Mouse (Mus musculus) kidney, embryonic 14.5 days (tissue): ENCODE measurements around the gene Timp3. TPM values are rescaled to one million over a fixed set of nuclear protein-coding genes. Genes with fewer than 3 reads are reported as not detected.

ENCODE experiments used
- ATAC-seq: fragments of 200-750 bp; cut with Nextera tagmentation; 2 replicates; pipeline ENCODE4 v1.8.0; 2017; ENCODE audit warnings: moderate number of reproducible peaks, mild to moderate bottlenecking, moderate TSS enrichment, moderate library complexity; ENCODE audit not compliant: low FRiP score, low TSS enrichment
- H3K27ac ChIP-seq: fragments of 300-500 bp; sonication (generic); 2 replicates; pipeline ENCODE4 v1.5.1; 2014; ENCODE audit warnings: low read depth, mild to moderate bottlenecking, low read length, moderate library complexity, mixed read lengths
- H3K27me3 ChIP-seq: fragments of 300-500 bp; sonication (generic); 2 replicates; pipeline ENCODE4 v1.6.1; 2014; ENCODE audit warnings: mild to moderate bottlenecking, low read length; ENCODE audit not compliant: control insufficient read depth, insufficient read depth
- H3K36me3 ChIP-seq: fragments of 300-500 bp; sonication (generic); 2 replicates; pipeline ENCODE4 v1.6.1; 2014; ENCODE audit warnings: low read length, mixed read lengths; ENCODE audit not compliant: control insufficient read depth, insufficient read depth
- H3K4me1 ChIP-seq: fragments of 300-500 bp; sonication (generic); 2 replicates; pipeline ENCODE4 v1.6.1; 2014; ENCODE audit warnings: low read length, mixed read lengths; ENCODE audit not compliant: control insufficient read depth, insufficient read depth
- H3K4me2 ChIP-seq: fragments of 300-500 bp; sonication (generic); replicated peaks from 2 replicates; pipeline ENCODE4 v1.6.1; 2014; ENCODE audit warnings: low read depth, mild to moderate bottlenecking, low read length
- H3K4me3 ChIP-seq: fragments of 300-500 bp; sonication (generic); 2 replicates; pipeline ENCODE4 v1.5.1; 2014; ENCODE audit warnings: mild to moderate bottlenecking, low read length
- H3K9ac ChIP-seq: fragments of 300-500 bp; sonication (generic); 2 replicates; pipeline ENCODE4 v1.6.1; 2014; ENCODE audit warnings: low read depth, mild to moderate bottlenecking, low read length, moderate library complexity
- H3K9me3 ChIP-seq: fragments of 300-500 bp; sonication (generic); 2 replicates; pipeline ENCODE4 v1.6.1; 2016; ENCODE audit warnings: low read length; ENCODE audit not compliant: control insufficient read depth
- WGBS: fragments of 180-500 bp; shearing (Covaris S2); extraction: QIAGEN DNeasy Blood & Tissue Kit; methylation state at CpG from one replicate; pipeline ENCODE4 v1.1.7; 2014; 5-methylcytosine and 5-hydroxymethylcytosine counted together
- polyA plus RNA-seq: library from polyadenylated mRNA; unstranded; fragments of >200 nt; fragmentation: Nextera tagmentation; extraction: Ambion mirVana; gene quantifications from 2 replicates; pipeline ENCODE4 v1.2.1, GENCODE M21; 2014

Gene Timp3
- polyA plus RNA-seq, 1 experiment from 2014 or later, result 60.1 TPM

GRCm38 (mm10) chr10:86387821-86388440, 87.8 kb downstream of the Timp3 start:
- 75% methylated on average over 5 of the region's 5 CpGs for whole genome bisulfite sequencing
- Histone ChIP-seq H3K9me3 (no peaks in the 10 kb centered on the region), H3K4me1 (peaks cover 9% of the 10 kb centered on the region; the same call in 1 of the 2 replicates), H3K27ac (no peak overlapping the region), H3K4me3 (no peak overlapping the region), H3K9ac (no peak overlapping the region), H3K27me3 (no peaks in the 10 kb centered on the region), H3K36me3 (no peaks in the 10 kb centered on the region), H3K4me2 (no peak overlapping the region)
- ATAC-seq, result no peak

- H3K4me1 ChIP-seq, result peaks cover 9% of the 10 kb centered on the region; the same call in 1 of the 2 replicates
- H3K9me3 ChIP-seq, result no peaks in the 10 kb centered on the region
- H3K27me3 ChIP-seq, result no peaks in the 10 kb centered on the region
- H3K9ac ChIP-seq, result no peak overlapping the region
- no peak overlapping the region for H3K27ac ChIP-seq
- H3K4me2 ChIP-seq, result no peak overlapping the region
- H3K36me3 ChIP-seq, result no peaks in the 10 kb centered on the region
- WGBS, result 92% methylated on average over 6 of the region's 6 CpGs
- H3K4me3 ChIP-seq, result no peak overlapping the region
- no peak for ATAC-seq
Observed at GRCm38 (mm10) chr10:86388803-86389202, 88.6 kb downstream of the Timp3 start.

GRCm38 (mm10) chr10:86389357-86389756, 89.2 kb downstream of the Timp3 start:
- WGBS, result 85% methylated on average over 3 of the region's 3 CpGs
- no peak overlapping the region for H3K4me3 ChIP-seq
- no peaks in the 10 kb centered on the region for H3K36me3 ChIP-seq
- peaks cover 9% of the 10 kb centered on the region; the same call in 1 of the 2 replicates for H3K4me1 ChIP-seq
- no peak for ATAC-seq
- no peaks in the 10 kb centered on the region for H3K9me3 ChIP-seq
- no peaks in the 10 kb centered on the region for H3K27me3 ChIP-seq
- no peak overlapping the region for H3K27ac ChIP-seq
- no peak overlapping the region for H3K4me2 ChIP-seq
- no peak overlapping the region for H3K9ac ChIP-seq

GRCm38 (mm10) chr10:86389913-86390312, 89.7 kb downstream of the Timp3 start:
- Histone ChIP-seq H3K36me3 (no peaks in the 10 kb centered on the region), H3K27ac (no peak overlapping the region), H3K9me3 (peaks cover 4% of the 10 kb centered on the region; the same call in 1 of the 2 replicates), H3K4me1 (peaks cover 9% of the 10 kb centered on the region; the same call in 1 of the 2 replicates), H3K4me3 (no peak overlapping the region), H3K4me2 (no peak overlapping the region), H3K9ac (no peak overlapping the region), H3K27me3 (no peaks in the 10 kb centered on the region)
- WGBS, result 60% methylated on average over 2 of the region's 2 CpGs
- no peak for ATAC-seq

GRCm38 (mm10) chr10:86392399-86392798, 92.2 kb downstream of the Timp3 start:
- Histone ChIP-seq H3K4me3 (no peak overlapping the region), H3K4me2 (no peak overlapping the region), H3K9me3 (peaks cover 4% of the 10 kb centered on the region; the same call in 1 of the 2 replicates), H3K27ac (no peak overlapping the region), H3K4me1 (peaks cover 8% of the 10 kb centered on the region; the same call in 1 of the 2 replicates), H3K9ac (no peak overlapping the region), H3K36me3 (no peaks in the 10 kb centered on the region), H3K27me3 (no peaks in the 10 kb centered on the region)
- no peak for ATAC-seq
- WGBS, result 87% methylated on average over 3 of the region's 3 CpGs

- Histone ChIP-seq H3K4me3 (no peak overlapping the region), H3K4me1 (no peaks in the 10 kb centered on the region), H3K9me3 (peaks cover 4% of the 10 kb centered on the region; the same call in 1 of the 2 replicates), H3K27ac (no peak overlapping the region), H3K4me2 (no peak overlapping the region), H3K27me3 (no peaks in the 10 kb centered on the region), H3K9ac (no peak overlapping the region), H3K36me3 (no peaks in the 10 kb centered on the region)
- 66% methylated on average over 4 of the region's 4 CpGs for WGBS
- no peak for ATAC-seq
Observed at GRCm38 (mm10) chr10:86397577-86398346, 97.6 kb downstream of the Timp3 start.

- no peaks in the 10 kb centered on the region for H3K36me3 ChIP-seq
- H3K27ac ChIP-seq, result no peak overlapping the region
- no peak for ATAC-seq
- H3K4me1 ChIP-seq, result no peaks in the 10 kb centered on the region
- H3K4me3 ChIP-seq, result no peak overlapping the region
- peaks cover 4% of the 10 kb centered on the region; the same call in 1 of the 2 replicates for H3K9me3 ChIP-seq
- no peak overlapping the region for H3K4me2 ChIP-seq
- H3K9ac ChIP-seq, result no peak overlapping the region
- WGBS, result 81% methylated on average over 2 of the region's 2 CpGs
- no peaks in the 10 kb centered on the region for H3K27me3 ChIP-seq
Observed at GRCm38 (mm10) chr10:86398347-86398720, 98.2 kb downstream of the Timp3 start.
